Mouse (Mus musculus) hindbrain, embryonic 12.5 days (tissue): ENCODE measurements around the gene Grik4. TPM values are rescaled to one million over a fixed set of nuclear protein-coding genes. Genes with fewer than 3 reads are reported as not detected.
"Not testable (repeated sequence)": the region's sequence is repeated elsewhere in the genome, so short reads cannot be mapped to it uniquely, and the experiment has no call there.

Source experiments
- ATAC-seq: fragments of 200-750 bp; cut with Nextera tagmentation; 2 replicates; pipeline ENCODE4 v1.8.0; 2017; ENCODE audit warnings: moderate TSS enrichment; ENCODE audit not compliant: low FRiP score
- H3K27ac ChIP-seq: fragments of 300-500 bp; sonication (generic); 2 replicates; pipeline ENCODE4 v1.5.1; 2016; ENCODE audit warnings: mild to moderate bottlenecking
- H3K27me3 ChIP-seq: fragments of 300-500 bp; sonication (generic); 2 replicates; pipeline ENCODE4 v1.6.1; 2016; ENCODE audit warnings: mild to moderate bottlenecking
- H3K36me3 ChIP-seq: fragments of 300-500 bp; sonication (generic); 2 replicates; pipeline ENCODE4 v1.6.1; 2016; ENCODE audit warnings: mild to moderate bottlenecking
- H3K4me1 ChIP-seq: fragments of 300-500 bp; sonication (generic); 2 replicates; pipeline ENCODE4 v1.6.1; 2016
- H3K4me2 ChIP-seq: fragments of 300-500 bp; sonication (generic); replicated peaks from 2 replicates; pipeline ENCODE4 v1.6.1; 2016; ENCODE audit warnings: mild to moderate bottlenecking
- H3K4me3 ChIP-seq: fragments of 300-500 bp; sonication (generic); 2 replicates; pipeline ENCODE4 v1.5.1; 2016; ENCODE audit warnings: mild to moderate bottlenecking
- H3K9ac ChIP-seq: fragments of 300-500 bp; sonication (generic); 2 replicates; pipeline ENCODE4 v1.6.1; 2016; ENCODE audit warnings: mild to moderate bottlenecking, moderate library complexity
- H3K9me3 ChIP-seq: fragments of 300-500 bp; sonication (generic); replicated peaks from 2 replicates; pipeline ENCODE4 v1.6.1; 2016; ENCODE audit warnings: mild to moderate bottlenecking
- WGBS: fragments of 180-500 bp; shearing (Covaris S2); methylation state at CpG from one replicate; pipeline ENCODE4 v1.1.7; 2016; 5-methylcytosine and 5-hydroxymethylcytosine counted together
- polyA plus RNA-seq: library from polyadenylated mRNA; unstranded; fragments of >200 nt; fragmentation: Nextera tagmentation; extraction: Ambion mirVana; gene quantifications from 2 replicates; pipeline ENCODE4 v1.2.1, GENCODE M21; 2016

The Grik4 gene
- polyA plus RNA-seq, result 5.6 and 5.7 TPM in 2 replicates

GRCm38 (mm10) chr9:42943781-42944535 is at the start of gene Grik4:
TSS of gene Grik4 (minus strand) at chr9:42944493.
- Histone ChIP-seq H3K4me3 (peak within 1 kb of the TSS; percentile 77), H3K36me3 (no peaks in the 10 kb centered on the region), H3K4me1 (peaks cover 14% of the 10 kb centered on the region), H3K9ac (peak within 1 kb of the TSS; percentile 90), H3K4me2 (peak within 1 kb of the TSS; percentile 91), H3K9me3 (no peaks in the 10 kb centered on the region), H3K27me3 (peaks cover 28% of the 10 kb centered on the region), H3K27ac (peak within 1 kb of the TSS; percentile 67; the same call in 1 of the 2 replicates)
- WGBS, result 1% methylated on average over 57 of the region's 68 CpGs
- ATAC-seq, result peak; percentile 89

GRCm38 (mm10) chr9:42993659-42994058 is 49.4 kb upstream of the Grik4 start:
- WGBS, result 92% methylated on average over 4 of the region's 4 CpGs
- no peak for ATAC-seq

GRCm38 (mm10) chr9:42987988-42988387 is 43.7 kb upstream of the Grik4 start:
- WGBS, result 91% methylated on average over 4 of the region's 4 CpGs
- Histone ChIP-seq H3K27me3 (no peaks in the 10 kb centered on the region), H3K4me1 (no peaks in the 10 kb centered on the region), H3K9ac (no peak overlapping the region), H3K36me3 (peaks cover 70% of the 10 kb centered on the region), H3K9me3 (no peaks in the 10 kb centered on the region), H3K4me2 (no peak overlapping the region), H3K27ac (no peak overlapping the region), H3K4me3 (no peak overlapping the region)
- ATAC-seq, result no peak

More at GRCm38 (mm10) chr9:42993659-42994058, 49.4 kb upstream of the Grik4 start:
- Histone ChIP-seq H3K27ac (no peak overlapping the region), H3K4me1 (no peaks in the 10 kb centered on the region), H3K4me2 (no peak overlapping the region), H3K9me3 (no peaks in the 10 kb centered on the region), H3K36me3 (peaks cover 64% of the 10 kb centered on the region), H3K9ac (no peak overlapping the region), H3K4me3 (no peak overlapping the region), H3K27me3 (no peaks in the 10 kb centered on the region)

- ATAC-seq, result no peak
- Histone ChIP-seq H3K4me3 (no peak overlapping the region), H3K9ac (no peak overlapping the region), H3K4me1 (no peaks in the 10 kb centered on the region), H3K9me3 (no peaks in the 10 kb centered on the region), H3K27ac (no peak overlapping the region), H3K36me3 (peaks cover 72% of the 10 kb centered on the region), H3K27me3 (no peaks in the 10 kb centered on the region), H3K4me2 (no peak overlapping the region)
- 76% methylated on average over 11 of the region's 11 CpGs for WGBS
Measured at GRCm38 (mm10) chr9:42968894-42969521, 24.7 kb upstream of the Grik4 start.

GRCm38 (mm10) chr9:42967731-42968130 is 23.4 kb upstream of the Grik4 start:
- Histone ChIP-seq H3K36me3 (peaks cover 60% of the 10 kb centered on the region), H3K4me2 (no peak overlapping the region), H3K9ac (no peak overlapping the region), H3K27ac (no peak overlapping the region), H3K9me3 (no peaks in the 10 kb centered on the region), H3K27me3 (no peaks in the 10 kb centered on the region), H3K4me1 (0 out of 2 replicates have a peak, but pooled peaks cover 1% of the 10 kb centered on the region), H3K4me3 (no peak overlapping the region)
- no peak for ATAC-seq
- 88% methylated on average over 9 of the region's 9 CpGs for WGBS

GRCm38 (mm10) chr9:42964809-42965208 is 20.5 kb upstream of the Grik4 start:
- not testable (repeated sequence) for ATAC-seq, H3K9me3 ChIP-seq, H3K4me3 ChIP-seq, H3K9ac ChIP-seq, H3K4me2 ChIP-seq, H3K27ac ChIP-seq, H3K4me1 ChIP-seq, H3K27me3 ChIP-seq
- H3K36me3 ChIP-seq, result peaks cover 33% of the 10 kb centered on the region
- 90% methylated on average over 3 of the region's 3 CpGs for WGBS

GRCm38 (mm10) chr9:42964366-42964765 is 20.1 kb upstream of the Grik4 start:
- Histone ChIP-seq H3K27ac (no peak overlapping the region), H3K9ac (no peak overlapping the region), H3K27me3 (no peaks in the 10 kb centered on the region), H3K4me2 (no peak overlapping the region), H3K9me3 (no peaks in the 10 kb centered on the region), H3K4me1 (0 out of 2 replicates have a peak, but pooled peaks cover 4% of the 10 kb centered on the region), H3K4me3 (no peak overlapping the region), H3K36me3 (peaks cover 28% of the 10 kb centered on the region)
- WGBS, result 85% methylated on average over 12 of the region's 12 CpGs
- ATAC-seq, result no peak

- ATAC-seq, result no peak
- Histone ChIP-seq H3K4me3 (no peak overlapping the region), H3K4me1 (0 out of 2 replicates have a peak, but pooled peaks cover 4% of the 10 kb centered on the region), H3K27me3 (no peaks in the 10 kb centered on the region), H3K27ac (peak overlapping the region; percentile 7; the same call in 1 of the 2 replicates), H3K9ac (no peak overlapping the region), H3K36me3 (peaks cover 12% of the 10 kb centered on the region), H3K9me3 (no peaks in the 10 kb centered on the region), H3K4me2 (no peak overlapping the region)
- 83% methylated on average over 6 of the region's 6 CpGs for WGBS
Measured at GRCm38 (mm10) chr9:42962506-42962905, 18.2 kb upstream of the Grik4 start.

- no peak overlapping the region for H3K27ac ChIP-seq
- 69% methylated on average over 7 of the region's 7 CpGs for WGBS
- H3K36me3 ChIP-seq, result no peaks in the 10 kb centered on the region
- no peak overlapping the region for H3K9ac ChIP-seq
- no peak for ATAC-seq
- H3K4me3 ChIP-seq, result no peak overlapping the region
- H3K27me3 ChIP-seq, result no peaks in the 10 kb centered on the region
- H3K4me2 ChIP-seq, result no peak overlapping the region
- 0 out of 2 replicates have a peak, but pooled peaks cover 11% of the 10 kb centered on the region for H3K4me1 ChIP-seq
- H3K9me3 ChIP-seq, result no peaks in the 10 kb centered on the region
Measured at GRCm38 (mm10) chr9:42958401-42958800, 14.1 kb upstream of the Grik4 start.

- Histone ChIP-seq H3K4me2 (no peak overlapping the region), H3K9ac (no peak overlapping the region), H3K4me3 (no peak overlapping the region), H3K4me1 (peaks cover 6% of the 10 kb centered on the region), H3K27me3 (peaks cover 9% of the 10 kb centered on the region), H3K36me3 (no peaks in the 10 kb centered on the region), H3K27ac (no peak overlapping the region), H3K9me3 (no peaks in the 10 kb centered on the region)
- 80% methylated on average over 1 of the region's 1 CpGs for WGBS
- no peak for ATAC-seq
Measured at GRCm38 (mm10) chr9:42948381-42948780, 4.1 kb upstream of the Grik4 start.

- H3K4me2 ChIP-seq, result peak overlapping the region; percentile 91; the same call in 1 of the 2 replicates
- 0 out of 2 replicates have a peak, but pooled peaks have one; percentile 2 for ATAC-seq
- 77% methylated on average over 7 of the region's 7 CpGs for WGBS
Measured at GRCm38 (mm10) chr9:42945174-42945573, 881 bp upstream of the Grik4 start.

GRCm38 (mm10) chr9:42944536-42945006 is 278 bp upstream of the Grik4 start:
- no peaks in the 10 kb centered on the region for H3K36me3 ChIP-seq
- H3K27me3 ChIP-seq, result peaks cover 28% of the 10 kb centered on the region
- H3K27ac ChIP-seq, result peak overlapping the region; percentile 57; the same call in 1 of the 2 replicates
- H3K4me2 ChIP-seq, result peak overlapping the region; percentile 91
- H3K9ac ChIP-seq, result peak overlapping the region; percentile 65
- peak overlapping the region; percentile 77 for H3K4me3 ChIP-seq
- 2% methylated on average over 47 of the region's 52 CpGs for WGBS
- no peaks in the 10 kb centered on the region for H3K9me3 ChIP-seq
- ATAC-seq, result peak; percentile 93
- H3K4me1 ChIP-seq, result peaks cover 14% of the 10 kb centered on the region

More at GRCm38 (mm10) chr9:42945174-42945573, 881 bp upstream of the Grik4 start:
- no peaks in the 10 kb centered on the region for H3K9me3 ChIP-seq
- no peak overlapping the region for H3K4me3 ChIP-seq
- no peaks in the 10 kb centered on the region for H3K36me3 ChIP-seq
- H3K4me1 ChIP-seq, result peaks cover 14% of the 10 kb centered on the region
- H3K9ac ChIP-seq, result no peak overlapping the region
- H3K27ac ChIP-seq, result no peak overlapping the region
- H3K27me3 ChIP-seq, result peaks cover 28% of the 10 kb centered on the region
